Mouse (Mus musculus): ENCODE measurements around the gene Ern2. TPM values are rescaled to one million over a fixed set of nuclear protein-coding genes. Genes with fewer than 3 reads are reported as not detected.

Gene Ern2
- total and polyA plus RNA-seq, 3 experiments = not detected

DNA sequence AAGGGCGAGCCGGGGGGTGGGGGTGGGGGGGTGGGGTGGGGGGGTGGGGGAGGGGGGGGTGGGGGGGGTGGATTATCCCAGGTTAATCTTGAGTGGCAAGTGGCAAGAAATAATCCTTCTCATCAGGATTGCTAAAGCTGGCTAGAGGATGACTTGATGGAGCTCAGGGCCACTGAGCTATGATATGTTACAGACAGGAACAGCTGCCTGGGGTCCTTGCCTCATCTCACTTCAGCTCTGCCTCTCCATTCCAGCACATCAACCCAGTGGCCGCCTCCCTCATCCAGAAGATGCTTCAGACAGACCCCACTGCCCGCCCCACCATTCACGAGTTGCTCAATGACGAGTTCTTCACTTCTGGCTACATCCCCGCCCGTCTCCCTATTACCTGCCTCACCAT is 22.2 kb downstream of the Ern2 start (continued):
- no peak for TF ChIP-seq CHD1 (IDR thresholded peaks at IDR 0.05; ENCODE audit: low read depth, low read length)
- no peak for TF ChIP-seq ZC3H11A (IDR thresholded peaks at IDR 0.05; ENCODE audit: low read depth, low read length)
- TF ChIP-seq NELFE (IDR thresholded peaks at IDR 0.05; ENCODE audit: low read depth, low read length) = no peak

- Histone ChIP-seq H3K4me2 (ENCODE audit: insufficient read depth, low read depth, poor library complexity, severe bottlenecking) (peak overlapping the region; percentile 57), H3K36me3 (replicated peaks in 1 of 2; ENCODE audit: control insufficient read depth in 1 of 2, insufficient read depth in 1 of 2, low read length in 1 of 2) (peaks cover 30 to 55% of the 10 kb centered on the region in 2 experiments), H3K9me3 (replicated peaks; ENCODE audit: low read length) (no peaks in the 10 kb centered on the region), H3K79me2 (replicated peaks; ENCODE audit: control insufficient read depth, extremely low read depth, insufficient read depth, poor library complexity, severe bottlenecking) (peaks cover 23% of the 10 kb centered on the region), H3K4me3 (replicated peaks in 1 of 3; ENCODE audit: low read depth in 2 of 3, low read length in 2 of 3, poor library complexity in 1 of 3) (peak overlapping the region; percentile 59 to 81 (median 74)), H3K4me1 (ENCODE audit: control insufficient read depth in 1 of 2, insufficient read depth in 2 of 2) (peaks cover 11 to 51% of the 10 kb centered on the region in 2 experiments), H3K27me3 (replicated peaks) (no peaks in the 10 kb centered on the region), H3K9ac (ENCODE audit: insufficient read depth, low read depth) (peak overlapping the region; percentile 68), H3K27ac (ENCODE audit: insufficient read depth, low read depth) (no peak overlapping the region)
- dilution Hi-C loops (cut with MboI; ENCODE audit: extremely low pct_ligation_motif_present, extremely low pct_unique_long_range_greater_than_20kb, low sequenced_read_pairs) (no loop called here), in situ Hi-C loops (cut with MboI; ENCODE audit: low pct_ligation_motif_present, low pct_unique_long_range_greater_than_20kb, low sequenced_read_pairs) (no loop called here)
- peak; percentile 22 for DNase-seq (ENCODE audit: extremely low read depth)
- no peak for TF ChIP-seq KAT2A (IDR thresholded peaks at IDR 0.05; ENCODE audit: insufficient replicate concordance, low read length)
- TF ChIP-seq TCF12 (IDR thresholded peaks at IDR 0.05; ENCODE audit: low read depth, low read length) = peak; percentile 28; the same call in 1 of the 2 replicates
- peak; percentile 13; the same call in 1 of the 2 replicates for TF ChIP-seq ELF1 (IDR thresholded peaks at IDR 0.05; ENCODE audit: low read depth, low read length)
Measured at GRCm38 (mm10) chr7:122160037-122160436, 26.0 kb downstream of the Ern2 start.

GRCm38 (mm10) chr7:122158915-122159902 is 26.8 kb downstream of the Ern2 start, which contains the start of gene Plk1:
Gene Plk1 (plus strand): TSS chr7:122159439.
- in situ Hi-C loops (cut with MboI; ENCODE audit: low pct_ligation_motif_present, low pct_unique_long_range_greater_than_20kb, low sequenced_read_pairs) (no loop called here), dilution Hi-C loops (cut with MboI; ENCODE audit: extremely low pct_ligation_motif_present, extremely low pct_unique_long_range_greater_than_20kb, low sequenced_read_pairs) (no loop called here)
- H3K9me3 ChIP-seq (replicated peaks; ENCODE audit: low read length) = no peaks in the 10 kb centered on the region
- H3K36me3 ChIP-seq (replicated peaks in 1 of 2; ENCODE audit: control insufficient read depth in 1 of 2, insufficient read depth in 1 of 2, low read length in 1 of 2) = peaks cover 23 to 50% of the 10 kb centered on the region in 2 experiments
- DNase-seq (ENCODE audit: extremely low read depth) = peak; percentile 82
- peak within 1 kb of the TSS; percentile 80 for H3K9ac ChIP-seq (ENCODE audit: insufficient read depth, low read depth)
- H3K4me1 ChIP-seq (ENCODE audit: control insufficient read depth in 1 of 2, insufficient read depth in 2 of 2) = peaks cover 11 to 43% of the 10 kb centered on the region in 2 experiments
- peaks cover 23% of the 10 kb centered on the region for H3K79me2 ChIP-seq (replicated peaks; ENCODE audit: control insufficient read depth, extremely low read depth, insufficient read depth, poor library complexity, severe bottlenecking)
- peak within 1 kb of the TSS; percentile 69 for H3K4me2 ChIP-seq (ENCODE audit: insufficient read depth, low read depth, poor library complexity, severe bottlenecking)
- 0 out of 2 replicates have a peak, but pooled peaks have one; percentile 30 for TF ChIP-seq MEF2A (IDR thresholded peaks at IDR 0.05; ENCODE audit: borderline replicate concordance, low read depth, low read length)
- TF ChIP-seq CTCF (conservative IDR thresholded peaks at IDR 0.05 in 1 of 2, IDR thresholded peaks at IDR 0.05 in 1 of 2; ENCODE audit: low read depth in 2 of 2, low read length in 2 of 2) = 0 out of 4 replicates have a peak, but pooled peaks of 1 of the 2 experiments have one; percentile 1
- TF ChIP-seq E2F4 (IDR thresholded peaks at IDR 0.05; ENCODE audit: insufficient replicate concordance, low read depth, low read length) = peak; percentile 79; the same call in 1 of the 2 replicates
- no peak; the same call in 1 of the 2 replicates for TF ChIP-seq ZMIZ1 (IDR thresholded peaks at IDR 0.05; ENCODE audit: low read depth, low read length)
- peak; percentile 55 for TF ChIP-seq TCF12 (IDR thresholded peaks at IDR 0.05; ENCODE audit: low read depth, low read length)
- TF ChIP-seq CHD1 (IDR thresholded peaks at IDR 0.05; ENCODE audit: low read depth, low read length) = no peak
- peak; percentile 43; the same call in 1 of the 2 replicates for TF ChIP-seq ELF1 (IDR thresholded peaks at IDR 0.05; ENCODE audit: low read depth, low read length)
- no peak for TF ChIP-seq BHLHE40 (IDR thresholded peaks at IDR 0.05; ENCODE audit: low read depth, low read length)
- TF ChIP-seq POLR2A (IDR thresholded peaks at IDR 0.05; ENCODE audit: low read depth, low read length) = peak; percentile 80
- peak; percentile 32 for TF ChIP-seq MAX (IDR thresholded peaks at IDR 0.05; ENCODE audit: low read length)
- peak; percentile 79 for TF ChIP-seq NRF1 (IDR thresholded peaks at IDR 0.05; ENCODE audit: low read depth, low read length)
- peak; percentile 79 for TF ChIP-seq SIN3A (IDR thresholded peaks at IDR 0.05; ENCODE audit: low read length)
- peak; percentile 64 for TF ChIP-seq MXI1 (IDR thresholded peaks at IDR 0.05; ENCODE audit: low read depth, low read length)
- no peak for TF ChIP-seq EP300 (IDR thresholded peaks at IDR 0.05; ENCODE audit: low read length)
- 0 out of 2 replicates have a peak, but pooled peaks have one; percentile 22 for TF ChIP-seq TBP (conservative IDR thresholded peaks at IDR 0.05; ENCODE audit: low read depth, low read length)
- peak; percentile 50; the same call in 1 of the 2 replicates for TF ChIP-seq NELFE (IDR thresholded peaks at IDR 0.05; ENCODE audit: low read depth, low read length)
- TF ChIP-seq IRF4 (IDR thresholded peaks at IDR 0.05; ENCODE audit: low read depth, low read length) = peak; percentile 58; the same call in 1 of the 2 replicates
- TF ChIP-seq HCFC1 (IDR thresholded peaks at IDR 0.05; ENCODE audit: low read depth, low read length) = peak; percentile 62
- peak within 1 kb of the TSS; percentile 34; the same call in 1 of the 2 replicates for H3K27ac ChIP-seq (ENCODE audit: insufficient read depth, low read depth)
- peak within 1 kb of the TSS; percentile 59 to 81 (median 74) for H3K4me3 ChIP-seq (replicated peaks in 1 of 3; ENCODE audit: low read depth in 2 of 3, low read length in 2 of 3, poor library complexity in 1 of 3)
- H3K27me3 ChIP-seq (replicated peaks) = no peaks in the 10 kb centered on the region

Data from CH12.LX (cell line).